Mouse (Mus musculus): Measurements from ENCODE around the gene Ltbr.
A peak's percentile ranks its signal among the peaks of the same experiment; 100 is the strongest.
"Not testable (repeated sequence)": the region's sequence is repeated elsewhere in the genome, so short reads cannot be mapped to it uniquely, and the experiment has no call there.

The Ltbr gene

DNA sequence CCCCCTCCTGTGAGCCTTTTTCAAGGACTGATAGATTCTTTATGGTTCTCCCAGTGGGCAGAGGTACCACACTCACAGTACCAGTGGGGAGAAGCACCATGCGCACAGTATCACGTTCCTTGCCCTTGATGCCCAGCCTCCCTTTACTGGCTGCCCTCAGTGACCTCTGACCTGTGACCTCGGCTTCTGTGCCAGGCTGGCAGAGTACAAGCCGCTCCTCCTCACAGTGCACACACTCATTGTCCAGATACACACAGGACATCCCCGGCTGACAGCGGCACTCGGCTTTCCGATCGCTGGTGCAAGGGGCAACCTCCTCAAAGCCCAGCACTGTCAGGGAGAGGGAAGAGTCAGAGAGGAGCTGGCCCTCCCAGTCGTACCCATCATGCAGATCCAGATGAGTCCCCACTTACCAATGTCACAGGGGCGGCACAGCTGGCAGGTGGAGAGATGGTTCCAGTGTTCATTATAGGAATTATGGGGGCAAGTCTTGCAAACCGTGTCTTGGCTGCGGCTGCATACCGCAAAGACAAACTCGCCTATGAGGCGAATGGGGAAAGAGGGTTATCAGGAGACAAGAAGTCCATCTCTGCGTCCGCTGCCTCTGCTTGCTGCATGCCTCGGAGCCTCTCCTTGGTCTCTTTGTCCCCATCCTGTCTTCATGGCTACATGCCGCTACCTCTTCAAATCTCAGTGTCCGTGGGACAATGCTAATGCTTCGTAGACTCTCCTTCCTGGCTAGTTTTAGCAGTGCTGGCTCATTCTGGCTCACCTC, 917 bp downstream of the Ltbr start:
- DNase-seq (ENCODE audit: low spot score in 2 of 2), result no peak

GRCm38 (mm10) chr6:125312171-125312570, 1.5 kb downstream of the Ltbr start:
- DNase-seq (ENCODE audit: low spot score in 2 of 2), result no peak

DNA sequence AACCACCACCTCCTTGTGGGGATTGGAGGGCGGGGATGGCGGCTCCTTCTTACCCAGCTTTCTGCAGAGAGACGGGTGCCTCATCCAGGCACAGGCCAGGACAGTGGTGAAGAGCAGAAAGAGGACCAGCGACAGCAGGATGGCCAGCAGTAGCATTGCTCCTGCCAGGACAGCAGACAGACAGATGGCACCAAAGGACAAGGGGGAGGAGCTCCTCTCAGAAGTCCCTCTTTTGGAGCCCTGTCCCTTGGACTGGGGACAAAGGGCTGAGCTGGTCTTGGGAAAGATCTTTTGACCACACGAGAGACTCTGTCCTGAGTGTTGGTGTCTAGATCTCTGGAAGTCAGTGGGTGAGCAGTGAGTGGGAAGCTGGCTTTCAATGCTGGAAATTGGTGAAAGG, 4.3 kb downstream of the Ltbr start:
- DNase-seq (ENCODE audit: low spot score in 2 of 2), result no peak

DNA sequence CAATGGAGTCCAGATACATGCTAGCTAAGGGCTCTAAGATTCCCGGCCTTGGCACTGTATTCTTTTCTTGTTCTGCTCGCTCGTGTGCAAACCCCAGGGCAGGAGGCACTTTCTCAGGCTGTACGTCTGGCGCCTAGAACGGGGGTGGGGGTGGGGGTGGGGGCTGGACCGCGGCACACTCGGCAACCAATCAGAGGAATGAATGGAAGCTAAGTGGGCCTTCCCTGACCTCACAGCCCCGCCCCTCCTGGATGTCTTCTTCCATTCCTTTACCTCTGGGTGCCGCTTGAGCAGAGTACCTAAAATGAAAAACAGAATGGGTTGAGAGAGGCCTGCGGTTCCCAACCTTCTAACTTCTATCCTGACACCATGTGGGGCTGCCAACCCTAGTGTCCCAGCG, 4.8 kb downstream of the Ltbr start:
- DNase-seq (ENCODE audit: low spot score in 2 of 2), result no peak

GRCm38 (mm10) chr6:125307091-125307490, 6.6 kb downstream of the Ltbr start:
- DNase-seq (ENCODE audit: low spot score in 2 of 2), result no peak

GRCm38 (mm10) chr6:125305465-125305864, 8.2 kb downstream of the Ltbr start:
- no peak for DNase-seq (ENCODE audit: low spot score in 2 of 2)

DNA sequence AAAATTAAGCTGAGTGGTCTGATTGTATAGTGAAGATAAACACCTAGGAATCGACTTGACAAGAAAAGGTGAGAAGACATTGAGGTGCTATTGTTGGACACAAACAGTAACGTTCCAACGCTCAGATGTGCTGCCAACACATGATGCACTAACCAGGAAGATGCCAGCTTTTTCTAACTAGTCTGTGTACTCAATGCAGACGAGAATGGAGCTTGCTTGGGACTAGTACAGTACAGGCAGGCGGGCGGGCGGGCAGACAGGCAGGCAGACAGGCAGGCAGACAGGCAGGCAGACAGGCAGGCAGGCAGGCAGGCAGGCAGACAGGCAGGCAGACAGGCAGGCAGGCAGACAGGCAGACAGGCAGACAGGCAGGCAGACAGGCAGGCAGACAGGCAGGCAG, 9.3 kb downstream of the Ltbr start:
- not testable (repeated sequence) for DNase-seq (ENCODE audit: low spot score in 2 of 2)

DNA sequence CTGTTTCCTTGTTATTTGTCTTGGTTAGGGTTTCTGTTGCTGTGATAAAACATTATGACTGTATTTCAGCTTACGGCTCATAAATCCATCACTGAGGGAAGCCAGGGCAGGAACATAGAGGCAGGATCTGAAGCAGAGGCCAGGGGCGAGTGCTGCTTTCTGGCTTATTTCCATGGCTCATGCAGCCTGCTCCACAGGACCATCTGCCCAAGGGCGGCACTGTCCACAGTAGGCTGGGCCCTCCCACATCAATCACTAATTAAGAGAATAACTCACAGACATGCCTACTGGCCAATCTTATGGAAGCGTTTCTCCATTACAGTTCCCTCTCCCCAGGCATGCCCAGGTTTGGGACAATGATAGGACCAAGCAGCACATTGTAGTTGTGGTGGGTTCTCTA, 10.4 kb downstream of the Ltbr start:
- no peak for DNase-seq (ENCODE audit: low spot score in 2 of 2)

- no peak for DNase-seq (ENCODE audit: low spot score in 2 of 2)
Measured at GRCm38 (mm10) chr6:125302231-125302982, 11.3 kb downstream of the Ltbr start.

DNA sequence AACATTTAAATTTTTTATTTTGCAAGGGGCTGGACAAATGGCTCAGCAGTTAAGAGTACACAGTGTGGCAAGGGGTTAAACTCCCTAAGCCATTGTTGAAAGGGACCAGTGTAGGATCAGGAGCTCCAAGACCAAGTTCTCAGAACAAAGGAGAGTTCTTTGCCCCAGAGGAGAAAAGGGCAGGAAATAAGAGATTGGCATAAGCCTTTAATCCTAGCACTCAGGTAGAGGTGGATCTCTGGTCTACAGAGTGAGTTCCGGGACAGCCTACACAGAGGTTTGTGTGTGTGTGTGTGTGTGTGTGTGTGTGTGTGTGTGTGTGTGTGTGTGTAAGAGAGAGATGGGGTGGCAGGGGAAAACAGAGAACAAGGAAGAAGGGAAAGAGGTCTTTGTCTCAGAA, 12.7 kb downstream of the Ltbr start:
- DNase-seq (ENCODE audit: low spot score in 2 of 2), result no peak

DNA sequence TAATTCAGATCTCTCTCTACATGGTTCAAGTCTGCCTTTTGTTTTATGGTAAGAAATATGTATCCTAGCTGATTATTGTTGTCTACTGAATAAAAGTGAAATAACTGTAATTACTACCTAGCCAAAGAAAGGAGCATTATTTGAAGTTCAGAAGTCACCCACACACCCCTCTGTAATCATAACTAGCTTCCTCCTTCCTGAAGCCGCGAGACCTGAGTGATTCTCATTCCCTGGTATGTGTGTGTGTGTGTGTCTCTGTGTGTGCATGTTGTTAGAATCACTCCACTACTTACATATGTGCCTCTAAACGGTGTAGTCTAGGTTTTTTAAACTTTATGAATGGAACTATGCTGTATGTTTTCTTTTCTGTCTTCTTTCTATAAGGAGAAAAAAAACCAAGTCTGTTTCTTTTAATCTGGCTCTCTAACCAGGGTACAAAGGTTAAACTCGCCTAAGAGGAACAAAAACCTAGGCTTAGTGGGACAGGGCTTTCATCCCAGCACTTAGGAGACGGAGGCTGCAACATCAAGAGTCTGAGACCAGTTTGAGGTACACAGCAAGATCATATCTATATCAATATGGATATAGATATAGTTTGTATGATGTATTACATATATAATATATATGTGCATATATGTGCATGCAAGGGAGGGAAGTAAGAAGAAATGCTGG, 16.4 kb downstream of the Ltbr start:
- no peak for DNase-seq (ENCODE audit: low spot score in 2 of 2)

DNA sequence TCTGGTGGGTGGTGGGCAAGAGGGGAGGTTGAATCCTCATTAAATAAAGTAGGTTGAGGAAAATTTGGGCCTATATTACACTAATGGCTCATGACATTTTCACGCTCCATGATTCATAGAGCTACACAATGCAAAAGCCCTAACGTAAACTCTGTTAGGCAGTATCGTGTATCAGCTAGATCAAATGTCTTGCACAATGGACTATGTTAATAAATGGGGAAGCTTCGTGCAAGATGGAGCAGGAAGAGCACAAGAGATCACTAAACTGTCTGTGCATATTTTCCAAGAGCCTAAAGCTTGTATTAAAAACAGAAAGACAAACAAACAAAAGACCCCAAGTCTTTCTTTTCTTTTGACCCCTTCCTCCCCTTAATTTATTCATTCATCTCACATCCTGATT, 19.6 kb downstream of the Ltbr start:
- DNase-seq (ENCODE audit: low spot score in 2 of 2), result no peak

DNA sequence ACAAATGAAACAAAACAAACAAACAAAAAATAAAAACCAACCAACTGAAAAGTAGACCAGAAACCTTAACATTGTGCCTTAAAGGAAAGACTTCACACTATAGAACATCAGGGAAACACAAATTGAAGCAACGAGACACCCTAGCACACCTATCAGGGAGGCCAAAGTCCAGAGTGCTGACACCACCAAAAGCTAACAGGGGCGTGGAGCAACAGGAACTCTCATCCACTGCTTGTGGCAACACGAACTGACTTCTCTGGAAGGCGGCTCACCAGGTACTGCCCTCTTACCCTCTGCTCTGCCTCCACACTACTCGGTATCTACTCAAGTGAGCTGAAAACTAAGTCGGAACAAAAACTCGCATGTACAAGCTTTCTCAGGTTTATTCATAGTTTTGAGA, 21.4 kb downstream of the Ltbr start:
- no peak for DNase-seq (ENCODE audit: low spot score in 2 of 2)

- no peak for DNase-seq (ENCODE audit: low spot score in 2 of 2)
Measured at GRCm38 (mm10) chr6:125291329-125291728, 22.4 kb downstream of the Ltbr start.

- no peak for DNase-seq (ENCODE audit: low spot score in 2 of 2)
Measured at GRCm38 (mm10) chr6:125288730-125289129, 25.0 kb downstream of the Ltbr start.

DNA sequence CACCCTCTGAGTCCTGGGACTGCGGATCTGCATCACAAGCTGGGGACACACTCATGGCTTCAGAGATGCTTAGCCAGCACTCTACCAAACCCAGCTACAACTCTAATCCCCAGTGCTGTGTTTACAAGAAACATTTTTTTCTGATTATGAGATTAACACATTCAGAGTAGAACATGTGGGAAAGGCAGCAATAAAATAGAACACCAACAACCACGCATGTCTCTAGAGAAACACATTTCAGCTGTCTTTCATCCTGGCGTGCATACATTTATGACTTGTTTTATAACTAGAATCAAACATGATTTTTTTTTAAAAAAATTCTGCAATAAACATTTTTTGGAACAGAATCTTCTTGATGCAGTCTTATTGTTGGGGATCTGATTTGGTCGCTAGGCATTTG, 26.7 kb downstream of the Ltbr start:
- no peak for DNase-seq (ENCODE audit: low spot score in 2 of 2)

DNA sequence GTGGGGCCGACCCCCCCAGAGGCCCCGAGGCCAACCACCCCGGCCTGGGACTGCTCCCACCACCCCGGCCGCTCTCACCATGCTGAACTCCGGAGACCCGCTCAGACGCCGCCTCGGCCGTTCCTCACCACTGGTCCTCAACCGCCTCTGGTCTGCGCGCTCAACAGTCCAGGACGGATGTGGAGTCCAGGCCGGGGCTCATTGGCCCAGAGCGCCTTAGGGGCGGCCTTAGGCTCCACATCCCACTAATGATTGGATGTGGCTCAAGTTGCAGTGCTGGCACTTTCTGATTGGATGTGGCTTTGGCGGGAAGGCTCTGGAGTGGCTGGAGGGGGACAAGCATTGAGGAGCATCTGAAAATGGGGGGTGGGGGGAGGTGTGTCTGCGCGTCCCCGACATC, 27.8 kb downstream of the Ltbr start, which contains the start of gene Tuba3a:
Gene Tuba3a, minus strand, starts transcription at position 153 of the 400 bp plus-strand sequence.
- no peak for DNase-seq (ENCODE audit: low spot score in 2 of 2)

- no peak for DNase-seq (ENCODE audit: low spot score in 2 of 2)
Measured at GRCm38 (mm10) chr6:125284751-125285150, 28.9 kb downstream of the Ltbr start.

DNA sequence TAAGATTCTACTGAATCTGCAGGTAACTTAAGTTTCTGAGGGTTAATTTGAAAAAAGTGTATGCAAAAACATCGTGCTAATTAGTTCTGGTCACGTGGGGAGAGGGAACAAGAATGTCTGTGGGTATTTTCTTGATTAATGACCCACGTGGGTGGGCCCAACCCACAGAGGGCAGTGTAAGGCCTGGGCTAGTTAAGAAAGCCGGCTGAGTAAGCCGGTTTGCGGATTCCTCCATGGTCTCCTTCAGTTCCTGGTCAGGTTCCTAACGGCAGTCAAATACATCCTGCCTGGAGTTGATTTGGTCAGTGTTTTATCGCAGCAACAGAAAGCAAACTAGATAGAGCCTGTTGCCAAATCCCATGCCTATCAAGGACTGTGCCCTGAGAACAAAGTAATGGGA, 29.4 kb downstream of the Ltbr start:
- DNase-seq (ENCODE audit: low spot score in 2 of 2), result no peak

- DNase-seq (ENCODE audit: low spot score in 2 of 2), result not testable (repeated sequence)
Measured at GRCm38 (mm10) chr6:125282721-125283120, 31.0 kb downstream of the Ltbr start.

GRCm38 (mm10) chr6:125279729-125280128, 34.0 kb downstream of the Ltbr start:
- DNase-seq (ENCODE audit: low spot score in 2 of 2), result no peak

GRCm38 (mm10) chr6:125274841-125275563, 38.7 kb downstream of the Ltbr start:
- peak in 1 of 2 experiments; percentile 24 for DNase-seq (ENCODE audit: low spot score in 2 of 2)

All from heart, adult 9 months (tissue).